Mouse (Mus musculus) embryonic stem cell, embryonic (primary cell): ENCODE measurements at regions not wholly inside any gene's neighbourhood (a gene's known extent, or its start where the extent isn't known, plus 50 kb on each side); places are given as distances from the start of the nearest gene placed in this dataset.

ENCODE experiments used
- CTCF ChIA-PET, 4 experiments: fragments of 300-600 bp in 2 of 4; fragments of 350-600 bp in 2 of 4; sonication (Branson Sonifier 250); formaldehyde crosslinking; loops; one replicate each; lab custom pipeline; 2022; ENCODE audit warnings: inconsistent platforms in 2 of 4; lab: Charles Lee
- POLR2A ChIA-PET, 4 experiments: fragments of 300-600 bp in 2 of 4; fragments of 350-600 bp in 2 of 4; sonication (Branson Sonifier 250); formaldehyde crosslinking; loops; one replicate each; lab custom pipeline; 2022; ENCODE audit warnings: antibody characterized with exemption in 4 of 4, inconsistent platforms in 1 of 4; lab: Charles Lee

DNA sequence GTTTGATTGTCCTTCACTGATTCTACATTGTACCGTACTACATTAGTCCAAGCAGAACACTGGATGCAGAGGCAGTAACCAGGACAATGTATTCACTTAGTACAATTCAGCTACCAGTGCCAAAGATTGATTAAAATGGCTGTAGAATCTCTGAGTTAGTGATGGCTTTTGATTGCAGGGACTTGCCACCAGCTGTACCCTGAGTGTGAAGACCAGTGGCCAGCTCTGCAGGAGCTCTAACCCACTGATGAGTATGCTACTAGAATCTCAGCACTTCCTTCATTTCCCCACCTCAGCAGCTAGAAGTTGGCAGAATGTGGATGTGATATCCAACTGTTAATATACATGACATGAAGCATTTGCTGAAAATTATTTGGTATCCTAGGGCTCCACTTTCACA is 956.8 kb downstream of the Hace1 start:
- CTCF ChIA-PET: no interaction called here
- POLR2A ChIA-PET: no interaction called here

DNA sequence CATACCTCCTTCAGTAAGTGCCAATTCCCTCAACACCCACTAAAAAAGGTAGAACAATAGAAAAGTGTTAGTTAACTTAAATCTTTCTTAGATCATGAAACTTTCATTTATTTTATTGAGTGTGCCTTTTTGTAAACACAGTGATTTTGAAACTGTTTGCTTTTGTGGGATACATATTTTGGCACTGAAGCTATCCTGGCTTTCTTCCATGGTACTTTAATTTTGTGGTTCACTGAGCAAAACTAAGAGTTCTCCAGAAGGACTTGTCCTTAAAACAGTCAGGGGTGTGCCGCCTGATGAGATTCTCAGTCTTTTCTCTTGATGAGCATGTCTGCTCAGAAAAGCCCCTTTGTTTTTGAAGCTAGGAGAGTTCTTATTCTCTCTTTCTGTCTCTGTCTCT is 982.9 kb downstream of the Hace1 start:
- ChIA-PET POLR2A (no interaction called here), CTCF (no interaction called here)

DNA sequence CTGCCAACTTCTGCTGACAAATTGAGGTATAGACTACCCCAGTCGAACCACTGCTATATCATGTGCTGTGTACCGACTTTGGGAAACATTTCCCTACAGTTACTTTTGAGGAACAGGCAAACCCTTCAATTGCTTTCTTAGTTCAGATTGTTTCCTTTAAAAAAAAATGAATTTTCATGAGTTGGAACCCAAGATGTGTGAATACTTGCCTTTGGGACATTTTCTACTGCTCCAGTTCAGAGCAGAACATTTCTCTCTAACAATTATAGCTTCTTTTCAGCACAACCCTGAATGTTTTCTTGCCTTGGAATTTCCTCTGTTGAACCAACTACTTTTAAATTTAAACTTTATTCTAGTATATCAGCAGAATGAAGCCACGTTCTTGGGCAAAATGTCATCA is 998.5 kb downstream of the Hace1 start:
- POLR2A ChIA-PET: no interaction called here
- CTCF ChIA-PET: interaction anchor here in 2 of 4 experiments (0.6 to 0.7 kb wide), 2 partner anchors 61 to 545 kb away, joined by 3 to 4 read pairs; no protein-coding TSS in a partner anchor
